Comparison of ENCODE assay signal across 10 mouse cellular contexts in the genomic region with DNA sequence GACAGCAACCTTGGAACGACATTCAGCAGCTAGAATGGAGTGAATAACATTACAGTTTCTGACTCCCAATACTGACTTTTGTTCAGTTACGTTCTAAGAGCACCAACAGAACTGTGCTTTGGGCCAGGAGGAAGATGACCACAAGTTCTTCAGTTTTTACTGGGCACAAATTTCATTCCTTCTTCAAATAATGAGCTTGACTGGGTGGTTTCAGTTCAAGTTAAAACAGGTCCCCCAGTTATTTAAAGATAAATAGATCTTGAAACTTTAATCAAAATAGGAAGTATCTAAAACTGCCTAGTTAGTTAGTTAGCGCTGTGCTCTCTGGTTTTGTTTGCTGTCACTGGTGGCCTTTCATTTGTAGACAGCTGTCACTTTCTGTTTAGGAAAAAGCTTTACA. TPM values are rescaled to one million over a fixed set of nuclear protein-coding genes. Genes with fewer than 3 reads are reported as not detected.
DNase-seq lines count a peak whose midpoint lies in the region; ATAC-seq and TF ChIP-seq lines count a peak whose summit lies in the region.
"Had no signal": no experiment of that assay in that cellular context is flagged by ENCODE, and none has a peak within 500 bp of the region (broad histone marks: within the 10 kb centered on the region; RNA-seq: fewer than 3 reads in every experiment).

No protein-coding gene starts in this region.

- no peaks in the 10 kb centered on the region for H3K9me3 ChIP-seq in midbrain, embryonic 15.5 days
- H3K9me3 ChIP-seq: neural tube, embryonic 12.5 days had no signal

- DNase-seq in layer of hippocampus, adult 2 months (ENCODE audit: low spot score in 2 of 2), result no peak
- no peak for DNase-seq in layer of hippocampus, adult 9-10 months (ENCODE audit: low spot score)
- no peak for DNase-seq in urinary bladder, postnatal 25 days (ENCODE audit: low spot score)
- no peak for DNase-seq in left cerebral cortex, adult 11 months (ENCODE audit: low spot score)
- no peak for DNase-seq in right cerebral cortex, postnatal 4 days
- DNase-seq: cerebellum, adult 8-10 months had no signal

- peaks cover 1% of the 10 kb centered on the region; the same call in 1 of the 2 replicates for H3K4me1 ChIP-seq in cortical plate, adult 2 months (ENCODE audit: control insufficient read depth, insufficient read depth, low read length)
- peaks cover 40% of the 10 kb centered on the region for H3K4me1 ChIP-seq in midbrain, embryonic 15.5 days

- H3K27me3 ChIP-seq in midbrain, embryonic 15.5 days (replicated peaks), result no peaks in the 10 kb centered on the region
- H3K27me3 ChIP-seq: neural tube, embryonic 12.5 days had no signal

- H3K9ac ChIP-seq in midbrain, embryonic 15.5 days, result no peak overlapping the region
- H3K9ac ChIP-seq: neural tube, embryonic 12.5 days had no signal

- H3K36me3 ChIP-seq in midbrain, embryonic 15.5 days (replicated peaks), result no peaks in the 10 kb centered on the region
- H3K36me3 ChIP-seq: neural tube, embryonic 12.5 days had no signal

- no peak for TF ChIP-seq POLR2A in cortical plate, adult 2 months (IDR thresholded peaks at IDR 0.05; ENCODE audit: extremely low read depth, insufficient read depth, low read length)

- WGBS in midbrain, embryonic 15.5 days, result 21% methylated on average over 3 of the region's 3 CpGs

- no peak for TF ChIP-seq CTCF in layer of hippocampus, adult 2 months (conservative IDR thresholded peaks at IDR 0.05)
- no peak for TF ChIP-seq CTCF in cortical plate, adult 2 months (IDR thresholded peaks at IDR 0.05; ENCODE audit: extremely low read depth, insufficient read depth, low read length)

- H3K27ac ChIP-seq in layer of hippocampus, adult 2 months, result peak overlapping the region; percentile 90
- H3K27ac ChIP-seq in cortical plate, adult 2 months (ENCODE audit: insufficient read depth, low read length), result peak overlapping the region; percentile 60
- 0 out of 2 replicates have a peak overlapping the region, but pooled peaks have one; percentile 67 for H3K27ac ChIP-seq in midbrain, embryonic 15.5 days

- no peak overlapping the region for H3K4me2 ChIP-seq in midbrain, embryonic 15.5 days

- no peak overlapping the region for H3K4me3 ChIP-seq in layer of hippocampus, adult 2 months
- H3K4me3 ChIP-seq in cortical plate, adult 2 months (ENCODE audit: insufficient read depth, low read length), result no peak overlapping the region
- no peak overlapping the region for H3K4me3 ChIP-seq in midbrain, embryonic 15.5 days
- H3K4me3 ChIP-seq: neural tube, embryonic 12.5 days had no signal

- ATAC-seq in inflammation-experienced regulatory T-cells, adult 6 months, result peak; percentile 16
- no peak for ATAC-seq in midbrain, embryonic 15.5 days (replicated peaks)

RNA-seq across cellular contexts. Expression of a gene that starts 52.2 kb away (rescaled TPM):
- total RNA-seq in layer of hippocampus, adult 2 months (2021), result 100 to 1,000 TPM; 120 to 127 TPM
- polyA plus RNA-seq in cortical plate, adult 2 months (2012; rRNA removed), result 86.8 and 93.1 TPM in 2 replicates
- 100 to 1,000 TPM; 117 to 176 (median 128) TPM for polyA plus RNA-seq in inflammation-experienced regulatory T-cells, adult 6 months (2017; shearing (Covaris generic))
- polyA plus RNA-seq in midbrain, embryonic 15.5 days (2015; fragmentation: Nextera tagmentation; extraction: Ambion mirVana), result 235 and 242 TPM in 2 replicates
